Mouse (Mus musculus) kidney, adult 18-20 months (tissue): ENCODE measurements around the gene Themis3.
"Not testable (repeated sequence)": the region's sequence is repeated elsewhere in the genome, so short reads cannot be mapped to it uniquely, and the experiment has no call there.

ENCODE experiments used
- DNase-seq: peaks from one replicate; pipeline ENCODE4 v3.0.0; 2021

Themis3 gene

DNA sequence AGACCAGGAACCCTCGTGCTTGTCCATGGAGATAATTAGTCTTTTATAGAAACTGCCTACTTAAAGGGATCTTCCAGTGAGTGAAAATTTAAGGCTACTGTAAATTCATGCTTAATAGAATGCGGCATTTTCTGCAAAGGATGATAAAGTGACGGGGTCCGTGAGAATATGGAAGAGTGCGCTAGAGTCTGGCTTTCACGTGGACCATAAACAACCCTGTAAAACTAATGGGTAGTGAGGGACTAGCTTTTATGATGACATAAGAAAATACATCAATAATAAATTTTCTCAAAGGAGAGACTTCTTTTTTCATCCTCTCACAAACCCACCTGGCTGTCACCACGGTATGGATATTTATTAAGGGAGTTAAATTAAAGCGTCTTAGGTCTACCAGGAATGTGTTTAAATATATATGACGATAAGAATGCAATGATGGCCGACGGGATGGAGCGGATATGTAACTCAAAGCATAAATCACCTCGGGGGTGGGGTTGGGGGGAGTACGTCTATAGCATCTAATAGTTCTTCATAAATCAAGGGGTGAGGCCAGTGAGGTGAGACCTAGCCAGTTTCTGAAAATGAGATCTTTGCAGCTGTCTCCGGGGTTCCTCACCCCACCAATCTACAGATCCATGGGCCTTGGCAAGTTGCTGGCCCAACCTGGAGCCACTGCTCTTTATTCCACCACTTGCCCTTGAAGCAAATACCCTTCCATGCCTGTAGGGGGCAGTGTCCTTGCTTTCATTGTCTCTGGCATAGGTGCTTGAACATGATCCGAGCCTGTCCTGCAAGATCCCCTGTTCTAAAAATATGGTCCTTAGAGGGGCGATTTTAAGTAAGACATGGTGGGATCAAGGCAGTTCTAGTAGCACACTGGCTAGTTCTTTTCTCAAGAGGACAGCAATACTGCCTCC is 35.8 kb downstream of the Themis3 start:
- DNase-seq: no peak

DNA sequence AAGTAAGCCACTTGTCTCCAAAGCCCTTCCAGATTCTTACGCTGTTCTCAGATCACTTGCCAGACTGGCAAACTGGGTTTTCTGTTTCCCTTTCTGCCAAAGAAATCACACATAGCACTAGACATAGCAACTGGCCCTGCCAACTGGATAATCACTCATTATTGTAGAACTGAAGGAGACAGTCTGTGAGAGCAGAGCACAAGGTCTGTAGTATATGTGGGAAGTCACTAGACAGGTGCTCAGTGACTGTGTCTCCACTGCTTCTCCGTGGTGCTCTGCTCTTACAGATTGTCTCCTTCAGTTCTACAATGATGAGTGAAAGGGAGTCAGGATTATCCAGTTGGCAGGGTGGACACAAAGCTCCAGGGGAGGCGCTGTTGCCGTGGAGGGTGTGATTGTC is 41.7 kb downstream of the Themis3 start:
- no peak for DNase-seq

DNA sequence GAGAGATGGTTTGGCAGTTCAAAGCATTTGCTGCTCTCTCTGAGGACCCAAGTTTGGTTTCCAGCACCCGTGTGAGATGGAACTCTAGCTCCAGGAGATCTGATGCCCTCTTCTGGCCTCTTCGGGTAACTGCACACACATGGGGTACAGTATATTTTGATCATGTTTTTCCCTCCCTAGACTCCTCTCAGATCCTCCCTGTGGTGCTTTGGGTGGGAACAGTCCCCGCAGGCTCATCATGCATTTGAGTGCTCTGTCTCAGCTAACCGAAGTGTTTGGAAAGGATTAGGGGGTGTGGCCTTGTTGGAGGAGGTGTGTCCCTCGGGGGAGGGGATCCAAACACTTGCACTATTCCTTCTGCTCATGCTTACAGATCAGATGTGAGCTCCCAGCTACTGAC is 43.9 kb downstream of the Themis3 start:
- DNase-seq: no peak

DNA sequence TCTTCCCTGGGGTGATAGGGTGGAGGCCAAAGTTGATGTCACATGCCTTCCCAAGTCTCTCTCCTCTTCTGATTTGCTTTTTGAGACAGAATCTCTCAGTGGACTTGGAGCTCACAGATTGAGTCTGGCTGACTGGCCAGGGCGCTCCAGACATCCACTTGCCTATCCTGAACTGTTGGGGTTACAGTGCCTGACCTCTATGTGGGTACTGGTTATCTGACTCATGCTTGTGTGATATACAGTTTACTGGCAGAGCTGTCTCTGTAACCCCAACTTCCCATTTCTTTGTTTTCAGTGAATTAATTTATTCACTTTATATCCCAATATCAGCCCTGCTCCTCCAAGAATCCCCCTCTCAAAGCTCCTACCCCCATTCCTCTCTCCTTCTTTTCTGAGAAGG is 62.1 kb downstream of the Themis3 start:
- DNase-seq: no peak

DNA sequence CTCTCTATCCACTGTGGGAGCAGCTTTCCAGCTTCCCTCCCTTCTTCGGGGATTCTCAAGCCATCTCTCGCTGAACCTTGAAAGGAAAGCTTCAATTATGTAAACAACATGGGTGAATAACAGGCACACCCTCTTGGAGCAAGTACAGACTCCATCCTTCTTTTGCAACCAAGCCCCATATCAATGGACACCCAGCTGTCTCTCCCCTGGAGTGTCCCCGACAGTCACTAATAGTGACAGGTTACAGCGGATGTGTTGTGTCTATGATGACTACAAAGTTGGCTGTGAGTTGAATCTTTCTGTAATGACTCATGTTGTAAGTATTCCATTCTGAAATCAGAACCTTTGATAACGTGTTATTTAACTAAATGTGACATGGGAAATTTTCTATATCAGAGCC is 71.0 kb downstream of the Themis3 start:
- DNase-seq: no peak

DNA sequence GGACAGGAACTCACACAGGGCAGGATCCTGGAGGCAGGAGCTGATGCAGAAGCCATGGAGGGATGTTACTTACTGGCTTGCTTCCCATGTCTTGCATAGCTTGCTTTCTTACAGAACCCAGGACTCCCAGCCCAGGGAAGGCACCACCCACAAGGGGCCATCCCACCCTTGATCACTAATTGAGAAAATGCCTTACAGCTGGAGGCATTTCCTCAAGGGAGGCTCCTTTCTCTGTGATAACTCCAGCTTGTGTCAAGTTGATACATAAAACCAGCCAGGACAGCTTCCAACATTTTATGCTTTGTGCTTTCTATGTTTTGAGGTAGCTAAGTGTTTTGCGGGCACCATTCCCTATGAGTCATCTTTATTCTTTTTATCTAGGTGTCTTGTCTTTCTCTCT is 71.8 kb downstream of the Themis3 start:
- not testable (repeated sequence) for DNase-seq

DNA sequence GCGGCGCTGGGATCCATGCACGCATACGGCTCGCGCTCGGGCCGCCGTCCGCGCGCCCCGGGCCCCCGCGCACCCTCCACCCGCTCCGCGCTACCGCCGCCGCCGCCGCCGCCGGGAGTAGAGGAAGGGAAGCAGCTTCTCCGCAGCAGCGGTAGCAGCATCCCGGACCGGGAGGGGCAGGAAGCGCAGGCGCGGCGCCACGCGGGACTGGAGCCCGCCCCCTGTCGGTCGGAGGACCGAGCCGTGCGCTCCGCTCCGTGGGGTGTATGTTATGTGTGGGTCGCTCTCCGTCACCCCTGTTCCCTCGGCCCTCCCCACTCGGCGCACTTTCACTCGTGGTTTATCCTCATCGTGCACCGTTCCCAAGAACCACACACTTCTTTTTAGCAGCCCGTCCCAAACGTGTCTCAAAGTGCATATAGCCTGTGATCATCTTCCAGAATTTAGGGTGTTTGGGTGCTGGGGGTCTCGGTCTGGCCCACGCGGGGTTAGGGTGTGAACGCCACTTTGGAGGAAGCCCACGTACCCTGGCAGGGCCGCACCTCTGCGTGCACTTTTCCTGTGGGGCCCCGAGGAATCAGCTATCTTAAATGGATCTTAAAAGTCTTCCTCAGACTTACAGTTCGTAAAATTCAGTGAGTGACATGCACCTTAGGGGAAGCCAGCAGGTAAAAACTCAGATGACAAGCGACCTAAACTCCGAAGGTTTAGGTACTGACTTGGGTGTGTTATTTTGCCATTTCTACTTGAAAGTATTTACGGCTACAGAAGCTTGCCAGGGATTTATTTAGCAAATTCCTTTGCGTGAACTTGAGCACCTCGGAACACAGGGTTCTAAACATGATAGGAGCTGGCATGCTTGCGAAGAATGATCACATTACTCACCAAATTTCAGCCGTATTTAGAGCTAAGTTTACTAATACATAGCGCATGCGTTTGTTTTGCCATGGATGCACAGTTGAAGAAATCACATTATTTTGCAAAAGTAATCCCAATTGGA is 74.6 kb downstream of the Themis3 start, which contains the start of gene Rab12:
TSS of gene Rab12 (minus strand) at position 176 of the 1,000 bp plus-strand sequence.
- peak; percentile 85 for DNase-seq

DNA sequence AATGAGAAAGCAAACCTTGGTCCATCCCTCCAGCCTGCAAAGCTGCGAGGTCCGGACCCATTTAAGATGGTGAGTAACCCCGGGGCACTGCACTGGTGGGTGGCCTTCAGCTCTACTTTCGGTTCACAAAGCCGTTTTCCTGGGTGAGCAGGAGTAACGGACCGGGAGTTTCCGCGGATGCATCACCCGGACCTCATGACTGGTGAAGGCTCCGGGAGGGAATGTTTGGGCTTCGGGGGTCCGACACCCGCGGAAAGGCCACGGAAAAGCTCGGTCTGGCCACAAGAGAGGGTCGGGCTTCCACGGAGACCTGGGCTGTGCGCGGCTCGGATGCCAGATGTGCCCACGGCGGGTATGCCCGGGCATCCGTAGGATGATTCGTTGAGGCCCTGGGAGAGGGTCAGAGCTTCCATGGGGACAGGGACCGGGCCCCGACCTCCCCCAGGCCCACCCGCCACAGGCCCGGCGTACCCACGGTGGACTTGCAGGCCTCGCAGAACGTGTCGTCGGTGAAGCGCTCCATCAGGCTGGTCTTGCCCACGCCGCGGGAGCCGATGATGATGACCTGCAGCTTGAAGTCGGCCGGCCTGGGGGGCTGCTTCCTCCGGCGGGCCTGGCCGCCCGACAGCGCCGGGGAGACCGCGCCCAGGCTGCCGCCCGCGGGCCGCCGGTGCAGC is 75.4 kb downstream of the Themis3 start:
- DNase-seq: peak; percentile 37

DNA sequence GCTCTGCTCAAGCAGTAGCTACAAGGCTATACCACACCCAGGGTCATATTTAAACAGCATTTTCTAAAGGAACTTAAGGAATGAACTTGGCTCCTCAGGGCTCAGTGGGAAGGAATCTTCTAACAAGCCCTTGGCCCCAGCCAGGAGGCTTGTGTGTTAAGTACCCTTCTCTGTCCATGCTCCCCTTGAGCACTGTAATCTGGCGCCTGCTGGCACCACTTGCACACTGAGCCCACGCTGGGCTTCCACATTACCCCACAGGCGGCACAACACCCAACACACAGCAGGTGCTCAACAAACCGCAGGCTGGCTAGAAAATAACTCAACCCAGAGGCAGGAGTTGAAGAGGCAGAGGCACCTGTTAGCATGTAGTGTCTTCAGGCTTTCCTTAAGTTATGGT is 77.5 kb downstream of the Themis3 start:
- no peak for DNase-seq

DNA sequence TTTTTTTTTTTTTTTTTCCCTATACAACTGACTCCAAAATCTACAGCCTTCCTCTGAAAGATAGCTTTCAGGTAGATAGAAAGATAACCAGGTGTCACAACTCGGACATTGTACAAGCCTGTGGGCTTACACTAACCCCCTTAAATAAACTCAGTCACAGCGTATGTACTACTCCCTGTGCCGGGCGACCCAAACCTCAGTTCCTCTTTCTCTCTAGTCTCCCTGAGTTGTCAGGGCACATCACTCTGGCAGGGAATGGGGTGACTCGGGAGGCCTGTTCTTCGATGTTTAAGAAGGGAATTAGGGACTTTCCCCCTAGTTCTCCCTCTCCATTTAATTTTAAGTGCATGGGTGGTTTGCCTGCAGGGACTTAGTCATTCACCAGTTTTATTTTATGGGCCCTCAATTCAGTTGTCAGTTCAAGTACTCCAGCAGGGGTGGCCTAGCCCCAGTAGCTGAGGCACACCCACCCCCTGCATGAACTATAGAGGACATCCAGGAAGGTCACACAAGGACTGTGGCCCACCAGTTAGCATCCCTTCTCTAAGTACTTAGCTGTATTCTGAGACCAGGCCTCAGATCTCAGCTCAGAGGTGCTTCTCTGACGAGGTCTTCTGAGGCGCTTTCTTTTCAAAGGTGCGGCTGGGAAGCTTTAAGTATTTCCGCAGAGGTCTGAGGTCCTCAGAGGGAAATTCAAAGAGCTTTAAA is 80.0 kb downstream of the Themis3 start:
- DNase-seq: no peak

DNA sequence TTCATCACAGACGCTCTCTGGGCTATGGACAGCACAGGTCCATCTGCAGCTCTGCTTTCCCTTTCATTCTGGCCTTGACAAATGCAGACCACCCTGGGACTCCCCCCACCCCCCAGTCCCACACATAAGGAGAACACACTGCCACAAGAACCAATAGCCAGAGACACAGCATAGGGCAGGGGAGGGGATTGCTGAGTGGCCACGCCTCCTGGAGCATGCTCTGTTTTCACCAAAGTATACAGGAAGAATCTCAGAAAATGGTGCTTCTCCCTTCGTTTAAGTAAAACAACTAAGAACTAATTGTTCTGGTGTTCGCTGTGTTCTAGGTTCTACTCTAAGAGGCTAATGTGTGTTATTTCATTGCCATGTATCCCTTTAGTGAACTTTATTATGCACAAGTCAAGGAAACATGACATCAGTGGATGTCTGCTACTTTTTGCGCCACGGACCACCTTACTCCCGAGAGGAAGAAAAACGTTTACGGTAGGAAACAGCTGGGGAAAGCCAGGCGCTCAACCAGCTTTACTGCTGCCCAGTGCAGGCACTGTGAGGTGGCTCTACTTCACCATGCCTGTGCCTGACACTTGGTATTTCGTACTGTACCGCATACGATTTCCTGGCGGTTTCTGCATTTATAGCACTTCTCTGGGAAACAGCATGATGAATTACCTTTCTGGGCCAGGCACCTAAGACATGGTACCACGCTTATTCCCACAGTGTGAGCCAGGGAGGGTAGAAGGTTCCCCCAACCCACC is 82.0 kb downstream of the Themis3 start:
- DNase-seq: no peak

DNA sequence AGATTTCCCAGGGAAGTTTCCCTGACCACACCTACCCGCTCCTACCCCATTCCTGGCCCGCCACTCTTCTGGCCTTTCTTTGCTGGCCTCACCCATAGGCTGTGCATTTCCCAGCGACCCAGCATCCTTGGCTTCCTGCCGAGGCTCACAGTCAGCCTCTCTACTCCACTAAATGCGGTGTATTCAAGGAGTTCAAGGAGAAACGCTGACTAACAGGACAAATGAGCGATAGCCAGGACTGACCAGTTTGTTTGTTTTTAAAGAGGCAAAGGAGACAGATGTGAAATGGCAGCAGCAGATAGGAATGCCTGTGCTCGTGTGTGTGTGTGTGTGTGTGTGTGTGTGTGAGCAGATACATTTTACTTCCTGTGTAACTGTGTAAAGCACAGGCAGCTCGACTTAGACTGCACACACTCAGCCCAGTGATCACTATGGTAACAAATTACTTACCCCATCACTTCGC is 84.2 kb downstream of the Themis3 start:
- DNase-seq: no peak

DNA sequence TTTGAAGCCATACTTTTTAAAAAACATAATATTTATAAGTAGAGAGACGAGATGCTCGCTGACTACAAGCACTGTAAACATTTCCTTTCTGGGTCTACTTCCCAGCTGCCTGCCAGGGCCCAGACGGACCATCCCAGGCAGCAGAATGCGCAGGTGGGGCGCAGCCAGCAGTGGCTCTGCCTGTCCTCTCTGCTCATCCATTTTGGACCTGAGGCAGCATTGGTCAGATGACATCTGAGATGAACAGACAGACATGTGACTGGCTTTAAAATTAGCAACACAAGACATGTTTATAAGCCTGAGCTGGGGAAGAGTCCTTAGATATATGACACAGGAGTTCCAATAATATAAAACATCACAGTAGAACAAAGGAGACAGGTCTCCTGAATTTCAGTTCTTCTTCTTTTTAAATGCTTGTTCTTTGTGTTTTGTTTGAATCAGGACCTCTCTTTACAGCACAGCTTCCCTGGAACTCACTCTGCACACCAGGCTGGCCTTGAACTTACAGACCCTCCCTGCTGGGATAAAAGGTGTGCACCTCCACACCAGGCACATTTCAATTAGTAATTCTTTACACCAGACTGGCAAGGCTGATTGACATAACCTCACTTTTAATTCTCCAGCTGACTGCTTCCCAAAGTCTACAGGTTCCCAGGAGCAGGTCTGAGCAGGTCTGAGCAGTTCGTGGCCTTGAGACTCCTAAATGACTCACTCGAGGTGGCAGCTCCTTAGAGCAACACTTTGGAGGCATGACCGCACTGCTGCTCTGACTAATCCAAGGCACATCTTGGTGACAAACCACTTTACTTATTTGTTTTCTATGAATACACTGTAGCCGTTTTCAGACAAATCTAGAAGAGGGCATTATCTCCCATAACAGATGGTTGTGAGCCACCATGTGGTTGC is 87.1 kb downstream of the Themis3 start:
- DNase-seq: no peak

DNA sequence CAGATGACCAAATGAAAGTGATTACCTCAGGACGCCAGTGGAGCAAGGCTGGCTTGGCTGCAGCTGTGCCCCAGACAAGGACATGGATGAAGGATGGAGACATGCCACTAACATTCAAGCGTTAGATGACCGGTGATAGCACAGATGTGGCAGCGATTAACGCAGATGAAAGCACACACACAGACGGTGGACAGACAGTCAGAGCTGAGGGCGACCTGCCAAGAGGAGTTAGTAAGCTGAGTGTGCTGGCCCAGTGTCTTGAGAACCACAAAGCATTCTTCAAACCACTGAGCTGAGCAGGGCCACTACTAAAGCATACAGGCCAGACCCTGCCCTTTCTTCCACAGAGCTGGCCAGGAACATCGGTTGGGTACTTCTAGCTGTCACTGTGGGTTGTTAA is 89.5 kb downstream of the Themis3 start:
- DNase-seq: no peak
